Mouse (Mus musculus) right cerebral cortex, postnatal 25 days (tissue): ENCODE results near the gene Slc25a4.
"Not testable (repeated sequence)": the region's sequence is repeated elsewhere in the genome, so short reads cannot be mapped to it uniquely, and the experiment has no call there.

ENCODE experiments used
- DNase-seq: peaks from one replicate; pipeline ENCODE4 v3.0.0; 2022

Slc25a4 gene

GRCm38 (mm10) chr8:46210404-46211315, at the start of gene Slc25a4:
Gene Slc25a4, minus strand, starts transcription at chr8:46211284.
- peak; percentile 97 for DNase-seq

- no peak for DNase-seq
These were observed 47.0 kb upstream of the Slc25a4 start for GRCm38 (mm10) chr8:46257921-46258682.

- no peak for DNase-seq
These were observed 41.4 kb upstream of the Slc25a4 start for GRCm38 (mm10) chr8:46252456-46252855.

GRCm38 (mm10) chr8:46251561-46251960, 40.5 kb upstream of the Slc25a4 start:
- DNase-seq = no peak

GRCm38 (mm10) chr8:46246346-46246745, 35.3 kb upstream of the Slc25a4 start:
- DNase-seq = no peak

GRCm38 (mm10) chr8:46242946-46243345, 31.9 kb upstream of the Slc25a4 start:
- no peak for DNase-seq

- peak; percentile 56 for DNase-seq
These were observed 30.7 kb upstream of the Slc25a4 start for GRCm38 (mm10) chr8:46241568-46242374.

- DNase-seq = no peak
These were observed 25.5 kb upstream of the Slc25a4 start for GRCm38 (mm10) chr8:46236441-46237223.

- DNase-seq = no peak
These were observed 23.7 kb upstream of the Slc25a4 start for GRCm38 (mm10) chr8:46234736-46235135.

- DNase-seq = no peak
These were observed 21.7 kb upstream of the Slc25a4 start for GRCm38 (mm10) chr8:46232798-46233197.

- not testable (repeated sequence) for DNase-seq
These were observed 20.9 kb upstream of the Slc25a4 start for GRCm38 (mm10) chr8:46231968-46232367.

- DNase-seq = no peak
These were observed 15.5 kb upstream of the Slc25a4 start for GRCm38 (mm10) chr8:46226622-46227021.

- no peak for DNase-seq
These were observed 14.4 kb upstream of the Slc25a4 start for GRCm38 (mm10) chr8:46225501-46225900.

- no peak for DNase-seq
These were observed 9.5 kb upstream of the Slc25a4 start for GRCm38 (mm10) chr8:46220566-46220965.

GRCm38 (mm10) chr8:46216838-46217237, 5.8 kb upstream of the Slc25a4 start:
- peak; percentile 61 for DNase-seq

GRCm38 (mm10) chr8:46213971-46214480, 2.9 kb upstream of the Slc25a4 start:
- no peak for DNase-seq

GRCm38 (mm10) chr8:46212194-46212593, 1.1 kb upstream of the Slc25a4 start:
- no peak for DNase-seq

GRCm38 (mm10) chr8:46211611-46212071, 557 bp upstream of the Slc25a4 start:
- DNase-seq = peak; percentile 40

- no peak for DNase-seq
These were observed 2.0 kb downstream of the Slc25a4 start for GRCm38 (mm10) chr8:46209057-46209456.

GRCm38 (mm10) chr8:46208354-46208753, 2.7 kb downstream of the Slc25a4 start:
- DNase-seq = peak; percentile 49

GRCm38 (mm10) chr8:46206107-46206506, 5.0 kb downstream of the Slc25a4 start:
- DNase-seq = no peak
